In the genomic region with DNA sequence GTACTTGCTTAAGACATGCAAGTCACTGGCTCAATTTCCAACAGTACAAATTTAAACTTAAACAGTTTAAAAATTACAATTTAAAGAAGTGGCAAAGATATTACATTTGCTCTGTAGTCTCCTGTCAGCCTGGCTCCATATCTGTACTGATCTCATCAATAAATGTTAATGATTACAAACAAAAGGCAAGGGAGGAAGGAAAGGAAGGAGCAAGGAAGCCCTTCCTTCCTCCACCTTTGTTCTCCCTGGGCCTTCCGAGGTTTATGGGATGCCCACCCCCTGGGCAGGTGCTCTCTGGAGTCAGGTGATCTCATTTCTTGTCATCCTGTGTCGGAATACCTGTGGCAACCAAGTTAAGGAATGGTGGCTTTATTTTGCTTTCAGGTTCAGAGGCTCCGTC, we compare ENCODE assay signal across 21 mouse cellular contexts.
"Had no signal": no experiment of that assay in that cellular context is flagged by ENCODE, and none has a peak within 500 bp of the region (broad histone marks: within the 10 kb centered on the region; RNA-seq: fewer than 3 reads in every experiment).

No protein-coding gene starts in this region.

- H3K27ac ChIP-seq: heart, embryonic 10.5 days; hindbrain, embryonic 13.5 days; hindbrain, embryonic 15.5 days; hindbrain, postnatal 0 days; layer of hippocampus, adult 2 months; left cerebral cortex, adult 2 months; limb, embryonic 10.5 days; limb, embryonic 12.5 days; liver, embryonic 14.5 days had no signal

- H3K36me3 ChIP-seq: heart, embryonic 10.5 days; heart, embryonic 12.5 days; hindbrain, embryonic 13.5 days; hindbrain, embryonic 15.5 days; limb, embryonic 10.5 days; limb, embryonic 12.5 days had no signal

- H3K4me2 ChIP-seq: heart, embryonic 12.5 days; hindbrain, embryonic 13.5 days; hindbrain, embryonic 15.5 days; limb, embryonic 12.5 days had no signal

- ATAC-seq: forebrain, postnatal 0 days; hindbrain, postnatal 0 days had no signal

- H3K27me3 ChIP-seq: heart, embryonic 12.5 days; hindbrain, embryonic 13.5 days; hindbrain, embryonic 15.5 days; limb, embryonic 12.5 days had no signal

- H3K9ac ChIP-seq: forebrain, postnatal 0 days; heart, embryonic 12.5 days; hindbrain, embryonic 13.5 days; hindbrain, embryonic 15.5 days; limb, embryonic 12.5 days; liver, embryonic 14.5 days had no signal

- DNase-seq: forebrain, postnatal 0 days; gastrocnemius, postnatal 14 days; gastrocnemius, postnatal 36 days; heart, adult 18-20 months; heart, postnatal 14 days; heart, postnatal 36 days; kidney, adult 18-20 months; kidney, adult 8-10 months; kidney, postnatal 10 days; kidney, postnatal 25 days; kidney, postnatal 4 days had no signal

- H3K4me3 ChIP-seq: heart, embryonic 10.5 days; heart, embryonic 12.5 days; hindbrain, embryonic 13.5 days; hindbrain, embryonic 15.5 days; layer of hippocampus, adult 2 months; left cerebral cortex, adult 2 months; limb, embryonic 10.5 days; limb, embryonic 12.5 days had no signal

- H3K4me1 ChIP-seq: heart, embryonic 10.5 days; heart, embryonic 12.5 days; hindbrain, embryonic 13.5 days; hindbrain, embryonic 15.5 days had no signal

- H3K9me3 ChIP-seq: heart, embryonic 10.5 days; heart, embryonic 12.5 days; hindbrain, embryonic 13.5 days; hindbrain, embryonic 15.5 days; limb, embryonic 10.5 days; limb, embryonic 12.5 days had no signal
